Mouse (Mus musculus) heart, postnatal 0 days (tissue): Measurements from ENCODE around the gene Nde1.

Source experiments
- CTCF ChIP-seq: IDR thresholded peaks from 2 replicates; pipeline ENCODE4 v1.5.1; 2016; ENCODE audit warnings: antibody characterized with exemption, control low read depth, low read depth
- EP300 ChIP-seq: IDR thresholded peaks from 2 replicates; pipeline ENCODE4 v1.6.1; 2016; ENCODE audit warnings: antibody characterized with exemption, low read depth

- TF ChIP-seq CTCF (peak; percentile 35), EP300 (peak; percentile 78)
Observed at GRCm38 (mm10) chr16:14158936-14159745, 3.9 kb upstream of the Nde1 start.
